Mouse (Mus musculus) liver, postnatal 0 days (tissue): ENCODE measurements around the gene Sema3c. TPM values are rescaled to one million over a fixed set of nuclear protein-coding genes. Genes with fewer than 3 reads are reported as not detected.

Source experiments
- ATAC-seq: fragments of 200-750 bp; cut with Nextera tagmentation; 2 replicates; pipeline ENCODE4 v1.8.0; 2017; ENCODE audit warnings: mild to moderate bottlenecking, moderate library complexity
- DNase-seq: peaks from one replicate; pipeline ENCODE4 v3.0.0-alpha.2; 2016
- H3K27ac ChIP-seq: fragments of 300-500 bp; sonication (generic); 2 replicates; pipeline ENCODE4 v1.5.1; 2014; ENCODE audit warnings: antibody characterized with exemption, moderate library complexity, mild to moderate bottlenecking, low read depth
- H3K27me3 ChIP-seq: fragments of 300-500 bp; sonication (generic); 2 replicates; pipeline ENCODE4 v1.6.1; 2014; ENCODE audit warnings: low read length, control low read depth, mixed read lengths; ENCODE audit not compliant: insufficient read depth
- H3K36me3 ChIP-seq: fragments of 300-500 bp; sonication (generic); replicated peaks from 2 replicates; pipeline ENCODE4 v1.6.1; 2014; ENCODE audit warnings: mild to moderate bottlenecking, control low read depth, low read length, moderate library complexity, mixed read lengths; ENCODE audit not compliant: insufficient read depth
- H3K4me1 ChIP-seq: fragments of 300-500 bp; sonication (generic); 2 replicates; pipeline ENCODE4 v1.6.1; 2014; ENCODE audit warnings: antibody characterized with exemption, mild to moderate bottlenecking, control low read depth; ENCODE audit not compliant: insufficient read depth
- H3K4me2 ChIP-seq: fragments of 300-500 bp; sonication (generic); 2 replicates; pipeline ENCODE4 v1.6.1; 2014; ENCODE audit warnings: low read depth, mild to moderate bottlenecking, low read length, moderate library complexity, mixed read lengths
- H3K4me3 ChIP-seq: fragments of 300-500 bp; sonication (generic); 2 replicates; pipeline ENCODE4 v1.5.1; 2014; ENCODE audit warnings: low read depth, low read length
- H3K9ac ChIP-seq: fragments of 300-500 bp; sonication (generic); replicated peaks from 2 replicates; pipeline ENCODE4 v1.6.1; 2014; ENCODE audit warnings: mild to moderate bottlenecking, moderate library complexity
- H3K9me3 ChIP-seq: fragments of 300-500 bp; sonication (generic); 2 replicates; pipeline ENCODE4 v1.6.1; 2016; ENCODE audit warnings: mild to moderate bottlenecking, control low read depth, low read length, mixed read lengths
- CTCF ChIP-seq: sonication (generic); IDR thresholded peaks from 2 replicates; pipeline ENCODE4 v1.5.1; 2016; ENCODE audit warnings: antibody characterized with exemption, low read depth
- EP300 ChIP-seq: IDR thresholded peaks from 2 replicates; pipeline ENCODE4 v1.6.1; 2016; ENCODE audit warnings: antibody characterized with exemption, low read depth, mild to moderate bottlenecking
- WGBS: fragments of 180-500 bp; shearing (Covaris S2); extraction: QIAGEN DNeasy Blood & Tissue Kit; methylation state at CpG from one replicate; pipeline ENCODE4 v1.1.7; 2014; ENCODE audit not compliant: insufficient replicate concordance; 5-methylcytosine and 5-hydroxymethylcytosine counted together
- polyA plus RNA-seq: library from polyadenylated mRNA; unstranded; fragments of >200 nt; fragmentation: Nextera tagmentation; extraction: Ambion mirVana; gene quantifications from 2 replicates; pipeline ENCODE4 v1.2.1, GENCODE M21; 2015

Sema3c gene
- polyA plus RNA-seq, 1 experiment from 2014 or later = 0.53 TPM

- Histone ChIP-seq H3K9me3 (no peaks in the 10 kb centered on the region), H3K9ac (no peak overlapping the region), H3K4me3 (no peak overlapping the region), H3K27me3 (no peaks in the 10 kb centered on the region), H3K36me3 (no peaks in the 10 kb centered on the region), H3K4me2 (no peak overlapping the region), H3K27ac (no peak overlapping the region), H3K4me1 (no peaks in the 10 kb centered on the region)
- ATAC-seq (no peak), DNase-seq (no peak)
- 44% methylated on average over 3 of the region's 3 CpGs for WGBS
- TF ChIP-seq EP300 = no peak
- TF ChIP-seq CTCF = no peak
Measured at GRCm38 (mm10) chr5:17707086-17707485, 133.0 kb downstream of the Sema3c start.

DNA sequence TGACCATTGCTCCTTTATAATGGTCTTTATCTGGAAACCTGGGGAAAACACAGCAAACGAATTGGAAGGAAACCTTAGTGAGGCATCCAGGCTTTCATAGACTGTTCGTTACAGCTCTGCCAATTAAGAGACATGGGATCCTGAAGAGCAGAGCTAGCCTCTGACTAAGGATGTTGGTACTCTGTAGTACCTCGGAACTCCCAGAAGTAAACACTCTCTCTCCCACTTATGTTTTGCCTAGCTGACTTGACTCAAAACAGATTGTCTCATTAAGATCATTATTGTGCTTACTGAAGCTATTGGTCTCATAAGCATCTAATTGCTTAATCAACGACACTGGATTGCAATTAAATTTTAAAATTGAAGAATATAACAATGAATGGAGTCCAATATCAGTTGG lies 138.3 kb downstream of the Sema3c start:
- no peaks in the 10 kb centered on the region for H3K4me1 ChIP-seq
- TF ChIP-seq EP300 (no peak), CTCF (no peak)
- ATAC-seq (no peak), DNase-seq (no peak)
- H3K9me3 ChIP-seq = no peaks in the 10 kb centered on the region
- no peaks in the 10 kb centered on the region for H3K36me3 ChIP-seq
- no peak overlapping the region for H3K9ac ChIP-seq
- H3K4me2 ChIP-seq = no peak overlapping the region
- 63% methylated on average over 4 of the region's 4 CpGs for WGBS
- no peak overlapping the region for H3K27ac ChIP-seq
- H3K4me3 ChIP-seq = no peak overlapping the region
- H3K27me3 ChIP-seq = no peaks in the 10 kb centered on the region

- H3K9me3 ChIP-seq = no peaks in the 10 kb centered on the region
- no peak overlapping the region for H3K4me2 ChIP-seq
- no peak overlapping the region for H3K9ac ChIP-seq
- 66% methylated on average over 1 of the region's 1 CpGs for whole genome bisulfite sequencing
- no peaks in the 10 kb centered on the region for H3K36me3 ChIP-seq
- no peak for DNase-seq
- no peak overlapping the region for H3K4me3 ChIP-seq
- no peaks in the 10 kb centered on the region for H3K27me3 ChIP-seq
- no peaks in the 10 kb centered on the region for H3K4me1 ChIP-seq
- TF ChIP-seq CTCF (no peak), EP300 (no peak)
- H3K27ac ChIP-seq = no peak overlapping the region
- ATAC-seq = no peak
Measured at GRCm38 (mm10) chr5:17715206-17715605, 141.1 kb downstream of the Sema3c start.

GRCm38 (mm10) chr5:17720011-17720410 lies 145.9 kb downstream of the Sema3c start:
- no peaks in the 10 kb centered on the region for H3K27me3 ChIP-seq
- no peaks in the 10 kb centered on the region for H3K36me3 ChIP-seq
- no peak overlapping the region for H3K27ac ChIP-seq
- no peaks in the 10 kb centered on the region for H3K9me3 ChIP-seq
- H3K9ac ChIP-seq = no peak overlapping the region
- TF ChIP-seq CTCF = no peak
- no peak for TF ChIP-seq EP300
- WGBS = 77% methylated on average over 4 of the region's 4 CpGs
- ATAC-seq = no peak
- H3K4me2 ChIP-seq = no peak overlapping the region
- DNase-seq = no peak
- H3K4me3 ChIP-seq = no peak overlapping the region
- no peaks in the 10 kb centered on the region for H3K4me1 ChIP-seq

DNA sequence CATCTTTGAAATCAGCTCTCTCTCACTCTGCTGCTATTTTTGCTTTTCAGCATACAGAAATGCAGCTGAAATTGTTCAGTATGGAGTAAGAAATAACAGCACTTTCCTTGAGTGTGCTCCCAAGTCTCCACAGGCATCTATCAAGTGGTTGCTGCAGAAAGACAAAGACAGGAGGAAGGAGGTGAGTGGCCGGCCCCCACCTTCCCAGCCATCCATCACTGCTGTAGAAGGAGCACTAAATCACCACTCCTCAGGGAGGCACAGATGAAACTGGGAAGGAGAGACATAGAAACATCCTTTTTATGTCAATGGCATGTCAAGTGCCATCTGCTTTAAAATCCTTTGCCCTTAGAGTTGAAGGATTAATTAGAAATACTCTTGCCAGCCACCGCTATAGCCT lies 149.9 kb downstream of the Sema3c start:
- H3K36me3 ChIP-seq = no peaks in the 10 kb centered on the region
- no peak overlapping the region for H3K9ac ChIP-seq
- no peak for TF ChIP-seq CTCF
- no peak for TF ChIP-seq EP300
- no peaks in the 10 kb centered on the region for H3K9me3 ChIP-seq
- H3K27ac ChIP-seq = no peak overlapping the region
- DNase-seq = no peak
- no peaks in the 10 kb centered on the region for H3K27me3 ChIP-seq
- 52% methylated on average over 2 of the region's 2 CpGs for WGBS
- no peak overlapping the region for H3K4me3 ChIP-seq
- no peak for ATAC-seq
- H3K4me2 ChIP-seq = no peak overlapping the region
- H3K4me1 ChIP-seq = no peaks in the 10 kb centered on the region

GRCm38 (mm10) chr5:17728047-17728446 lies 154.0 kb downstream of the Sema3c start:
- Histone ChIP-seq H3K27ac (no peak overlapping the region), H3K36me3 (no peaks in the 10 kb centered on the region), H3K4me2 (no peak overlapping the region), H3K27me3 (no peaks in the 10 kb centered on the region), H3K4me1 (no peaks in the 10 kb centered on the region), H3K4me3 (no peak overlapping the region), H3K9ac (no peak overlapping the region), H3K9me3 (no peaks in the 10 kb centered on the region)
- DNase-seq (no peak), ATAC-seq (no peak)
- 62% methylated on average over 5 of the region's 5 CpGs for WGBS
- TF ChIP-seq CTCF (no peak), EP300 (no peak)

DNA sequence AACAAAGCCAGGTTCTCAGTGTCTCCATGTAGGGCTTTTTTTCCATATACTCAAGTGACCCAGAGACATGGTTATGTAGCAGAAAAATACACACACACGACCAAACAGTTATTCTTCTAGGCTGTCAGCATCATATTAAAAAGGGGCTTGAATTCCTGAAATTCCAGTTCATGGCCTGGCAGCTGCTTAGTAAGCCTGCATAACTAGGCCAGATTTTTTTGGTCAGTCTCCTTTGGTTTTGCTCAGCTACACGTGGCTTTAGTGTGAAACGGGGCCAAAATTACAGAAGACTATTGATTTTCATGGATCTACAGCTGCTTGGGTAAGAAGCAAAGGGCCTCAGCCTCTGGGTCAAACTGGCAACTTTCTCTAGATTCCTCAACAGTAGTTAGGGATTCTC lies 165.7 kb downstream of the Sema3c start:
- no peaks in the 10 kb centered on the region for H3K9me3 ChIP-seq
- no peak overlapping the region for H3K27ac ChIP-seq
- no peak for DNase-seq
- WGBS = 62% methylated on average over 3 of the region's 3 CpGs
- no peak for TF ChIP-seq EP300
- TF ChIP-seq CTCF = no peak
- H3K4me1 ChIP-seq = no peaks in the 10 kb centered on the region
- ATAC-seq = no peak
- no peak overlapping the region for H3K4me3 ChIP-seq
- no peaks in the 10 kb centered on the region for H3K27me3 ChIP-seq
- no peaks in the 10 kb centered on the region for H3K36me3 ChIP-seq
- no peak overlapping the region for H3K9ac ChIP-seq
- no peak overlapping the region for H3K4me2 ChIP-seq
